Comparison of ENCODE assay signal across 9 mouse cellular contexts in genomic region chr11:115257775-115258510, GRCm38 (mm10). TPM values are rescaled to one million over a fixed set of nuclear protein-coding genes. Genes with fewer than 3 reads are reported as not detected.
DNase-seq lines count a peak whose midpoint lies in the region; ATAC-seq and TF ChIP-seq lines count a peak whose summit lies in the region.
"Had no signal": no experiment of that assay in that cellular context is flagged by ENCODE, and none has a peak within 500 bp of the region (broad histone marks: within the 10 kb centered on the region; RNA-seq: fewer than 3 reads in every experiment).

No protein-coding gene starts in this region.

- peaks cover 75% of the 10 kb centered on the region for H3K27me3 ChIP-seq in heart, embryonic 16.5 days (ENCODE audit: control insufficient read depth, insufficient read depth, low read length)
- H3K27me3 ChIP-seq in forebrain, embryonic 11.5 days (ENCODE audit: control insufficient read depth, insufficient read depth, low read length): peaks cover 33% of the 10 kb centered on the region
- peaks cover 33% of the 10 kb centered on the region for H3K27me3 ChIP-seq in kidney, postnatal 0 days (ENCODE audit: insufficient read depth, low read length)
- H3K27me3 ChIP-seq in midbrain, postnatal 0 days (ENCODE audit: insufficient read depth, low read length): peaks cover 44% of the 10 kb centered on the region

- no peak for TF ChIP-seq CTCF in kidney, postnatal 0 days (IDR thresholded peaks at IDR 0.05; ENCODE audit: low read depth)
- TF ChIP-seq CTCF in midbrain, postnatal 0 days (IDR thresholded peaks at IDR 0.05): no peak

- no peaks in the 10 kb centered on the region for H3K36me3 ChIP-seq in heart, embryonic 16.5 days (ENCODE audit: control insufficient read depth, insufficient read depth)
- no peaks in the 10 kb centered on the region for H3K36me3 ChIP-seq in forebrain, embryonic 11.5 days (ENCODE audit: control insufficient read depth, insufficient read depth, low read length)
- H3K36me3 ChIP-seq in kidney, postnatal 0 days (ENCODE audit: insufficient read depth, low read length): no peaks in the 10 kb centered on the region
- no peaks in the 10 kb centered on the region for H3K36me3 ChIP-seq in midbrain, postnatal 0 days (ENCODE audit: insufficient read depth, low read length)

- 0 out of 2 replicates have a peak, but pooled peaks cover 2% of the 10 kb centered on the region for H3K4me1 ChIP-seq in heart, embryonic 16.5 days (ENCODE audit: control insufficient read depth, insufficient read depth, low read length)
- 0 out of 2 replicates have a peak, but pooled peaks cover 3% of the 10 kb centered on the region for H3K4me1 ChIP-seq in forebrain, embryonic 11.5 days (replicated peaks; ENCODE audit: control insufficient read depth, insufficient read depth, low read length)
- no peaks in the 10 kb centered on the region for H3K4me1 ChIP-seq in kidney, postnatal 0 days (replicated peaks; ENCODE audit: insufficient read depth, low read length)
- no peaks in the 10 kb centered on the region for H3K4me1 ChIP-seq in midbrain, postnatal 0 days (ENCODE audit: insufficient read depth, low read length)

- peak overlapping the region; percentile 40 for H3K4me2 ChIP-seq in heart, embryonic 16.5 days (ENCODE audit: low read depth, low read length)
- peak overlapping the region; percentile 31; the same call in 1 of the 2 replicates for H3K4me2 ChIP-seq in forebrain, embryonic 11.5 days (ENCODE audit: low read depth, low read length, severe bottlenecking)
- no peak overlapping the region for H3K4me2 ChIP-seq in kidney, postnatal 0 days (ENCODE audit: low read length)
- H3K4me2 ChIP-seq in midbrain, postnatal 0 days (ENCODE audit: low read depth, low read length, poor library complexity, severe bottlenecking): peak overlapping the region; percentile 36

- DNase-seq in heart, postnatal 4 days: no peak
- DNase-seq in forebrain, embryonic 11.5 days (ENCODE audit: low spot score): peak; percentile 63
- no peak for DNase-seq in kidney, postnatal 0 days (ENCODE audit: low spot score)
- DNase-seq in midbrain, postnatal 0 days (ENCODE audit: low spot score): no peak
- no peak for DNase-seq in gastrocnemius, adult 18-20 months (ENCODE audit: low spot score)
- DNase-seq in thymus, postnatal 10 days (ENCODE audit: low spot score in 2 of 2): no peak
- DNase-seq: right cerebral cortex, postnatal 14 days had no signal

- H3K9ac ChIP-seq in heart, embryonic 16.5 days (ENCODE audit: low read length): no peak overlapping the region
- no peak overlapping the region for H3K9ac ChIP-seq in forebrain, embryonic 11.5 days (ENCODE audit: low read length)
- H3K9ac ChIP-seq in kidney, postnatal 0 days (ENCODE audit: low read depth, low read length): no peak overlapping the region
- H3K9ac ChIP-seq in midbrain, postnatal 0 days (replicated peaks; ENCODE audit: low read length, poor library complexity, severe bottlenecking): no peak overlapping the region

- 13% methylated on average over 58 of the region's 59 CpGs for WGBS in heart, embryonic 16.5 days
- 21% methylated on average over 48 of the region's 59 CpGs for WGBS in forebrain, embryonic 11.5 days
- 19% methylated on average over 56 of the region's 59 CpGs for WGBS in kidney, postnatal 0 days
- WGBS in midbrain, postnatal 0 days: 17% methylated on average over 58 of the region's 59 CpGs

- no peaks in the 10 kb centered on the region for H3K9me3 ChIP-seq in heart, embryonic 16.5 days (replicated peaks; ENCODE audit: control insufficient read depth, low read length)
- H3K9me3 ChIP-seq in forebrain, embryonic 11.5 days (ENCODE audit: control insufficient read depth, low read length): no peaks in the 10 kb centered on the region
- H3K9me3 ChIP-seq in kidney, postnatal 0 days (replicated peaks; ENCODE audit: low read length): no peaks in the 10 kb centered on the region
- H3K9me3 ChIP-seq in midbrain, postnatal 0 days (ENCODE audit: low read length): no peaks in the 10 kb centered on the region

- no peak overlapping the region for H3K27ac ChIP-seq in heart, embryonic 16.5 days (ENCODE audit: low read length)
- no peak overlapping the region for H3K27ac ChIP-seq in forebrain, embryonic 11.5 days (ENCODE audit: low read depth, low read length)
- H3K27ac ChIP-seq in kidney, postnatal 0 days: no peak overlapping the region
- H3K27ac ChIP-seq in midbrain, postnatal 0 days (ENCODE audit: low read depth, low read length): no peak overlapping the region

- ATAC-seq in heart, embryonic 16.5 days (replicated peaks; ENCODE audit: extremely low read depth, insufficient read depth, low FRiP score): no peak
- ATAC-seq in forebrain, embryonic 11.5 days (replicated peaks; ENCODE audit: low FRiP score): no peak
- ATAC-seq in kidney, postnatal 0 days (replicated peaks; ENCODE audit: low FRiP score, low read depth): peak; percentile 71
- peak; percentile 34; the same call in 1 of the 2 replicates for ATAC-seq in midbrain, postnatal 0 days (ENCODE audit: low FRiP score)
- ATAC-seq in erythroblast, adult 5-6 weeks (replicated peaks; ENCODE audit: low FRiP score, poor library complexity, severe bottlenecking): no peak

- H3K4me3 ChIP-seq in heart, embryonic 16.5 days (ENCODE audit: low read length): no peak overlapping the region
- H3K4me3 ChIP-seq in forebrain, embryonic 11.5 days (ENCODE audit: low read depth, low read length): peak overlapping the region; percentile 5; the same call in 1 of the 2 replicates
- no peak overlapping the region for H3K4me3 ChIP-seq in kidney, postnatal 0 days (replicated peaks; ENCODE audit: low read depth, low read length)
- H3K4me3 ChIP-seq in midbrain, postnatal 0 days (ENCODE audit: low read depth, low read length): peak overlapping the region; percentile 24

RNA-seq across cellular contexts. Expression of gene Grin2c, which starts 9.1 kb away (rescaled TPM):
- 0.07 and 0.21 TPM in 2 replicates for polyA plus RNA-seq in heart, embryonic 16.5 days (2015; fragmentation: Nextera tagmentation; extraction: Ambion mirVana)
- under 1 TPM; 0.12 to 0.18 TPM for total RNA-seq in heart, postnatal 4 days (2021)
- polyA plus RNA-seq in forebrain, embryonic 11.5 days (2014; fragmentation: Nextera tagmentation; extraction: Ambion mirVana): 0.12 TPM in 1 of 2 replicates, not detected in the other
- polyA plus RNA-seq in kidney, postnatal 0 days (2015; fragmentation: Nextera tagmentation; extraction: Ambion mirVana): not detected in 2 replicates
- 2.9 and 4.1 TPM in 2 replicates for total RNA-seq in midbrain, postnatal 0 days (2014; rRNA removed)
- polyA plus RNA-seq in midbrain, postnatal 0 days (2015; fragmentation: Nextera tagmentation; extraction: Ambion mirVana): 0.59 and 0.75 TPM in 2 replicates
- under 1 TPM; 0.05 to 0.14 TPM for total RNA-seq in gastrocnemius, adult 18-20 months (2021)
- not detected in 2 replicates for total RNA-seq in erythroblast, adult 5-6 weeks (2015; ENCODE audit: low replicate concordance)
- total RNA-seq in erythroblast, adult 5-6 weeks (2017; ENCODE audit: low replicate concordance): not detected in 2 replicates

RNA-seq across cellular contexts. Expression of gene Fdxr, which starts 18.9 kb away (rescaled TPM):
- polyA plus RNA-seq in heart, embryonic 16.5 days (2015; fragmentation: Nextera tagmentation; extraction: Ambion mirVana): 14.2 and 14.7 TPM in 2 replicates
- 1 to 10 TPM; 7.5 to 9.5 TPM for total RNA-seq in heart, postnatal 4 days (2021)
- polyA plus RNA-seq in forebrain, embryonic 11.5 days (2014; fragmentation: Nextera tagmentation; extraction: Ambion mirVana): 13.8 and 15.6 TPM in 2 replicates
- polyA plus RNA-seq in kidney, postnatal 0 days (2015; fragmentation: Nextera tagmentation; extraction: Ambion mirVana): 10.0 and 12.2 TPM in 2 replicates
- 17.7 and 18.8 TPM in 2 replicates for total RNA-seq in midbrain, postnatal 0 days (2014; rRNA removed)
- 14.8 and 16.7 TPM in 2 replicates for polyA plus RNA-seq in midbrain, postnatal 0 days (2015; fragmentation: Nextera tagmentation; extraction: Ambion mirVana)
- total RNA-seq in gastrocnemius, adult 18-20 months (2021): 1 to 10 TPM; 3.2 TPM
- 4.2 TPM in 1 of 2 replicates, not detected in the other for total RNA-seq in erythroblast, adult 5-6 weeks (2015; ENCODE audit: low replicate concordance)
- total RNA-seq in erythroblast, adult 5-6 weeks (2017; ENCODE audit: low replicate concordance): 2.9 TPM in 1 of 2 replicates, not detected in the other

RNA-seq across cellular contexts. Expression of gene Fads6, which starts 39.5 kb away (rescaled TPM):
- polyA plus RNA-seq in heart, embryonic 16.5 days (2015; fragmentation: Nextera tagmentation; extraction: Ambion mirVana): 0.59 and 0.74 TPM in 2 replicates
- 1 to 10 TPM in 1 of 2 experiments, under 1 TPM in 1; 0.86 to 1.4 TPM for total RNA-seq in heart, postnatal 4 days (2021)
- 0.25 and 0.45 TPM in 2 replicates for polyA plus RNA-seq in forebrain, embryonic 11.5 days (2014; fragmentation: Nextera tagmentation; extraction: Ambion mirVana)
- 0.92 and 1.1 TPM in 2 replicates for polyA plus RNA-seq in kidney, postnatal 0 days (2015; fragmentation: Nextera tagmentation; extraction: Ambion mirVana)
- 10.2 and 10.6 TPM in 2 replicates for total RNA-seq in midbrain, postnatal 0 days (2014; rRNA removed)
- polyA plus RNA-seq in midbrain, postnatal 0 days (2015; fragmentation: Nextera tagmentation; extraction: Ambion mirVana): 1.4 and 1.6 TPM in 2 replicates
- total RNA-seq in gastrocnemius, adult 18-20 months (2021): 1 to 10 TPM; 4.7 to 6.0 TPM
- total RNA-seq in erythroblast, adult 5-6 weeks (2015; ENCODE audit: low replicate concordance): 0.21 TPM in 1 of 2 replicates, not detected in the other
- total RNA-seq in erythroblast, adult 5-6 weeks (2017; ENCODE audit: low replicate concordance): 0.26 and 0.84 TPM in 2 replicates

RNA-seq across cellular contexts. Expression of gene Otop2, which starts 49.0 kb away (rescaled TPM):
- not detected in 2 replicates for polyA plus RNA-seq in heart, embryonic 16.5 days (2015; fragmentation: Nextera tagmentation; extraction: Ambion mirVana)
- not detected for total RNA-seq in heart, postnatal 4 days (2021)
- not detected in 2 replicates for polyA plus RNA-seq in forebrain, embryonic 11.5 days (2014; fragmentation: Nextera tagmentation; extraction: Ambion mirVana)
- not detected in 2 replicates for polyA plus RNA-seq in kidney, postnatal 0 days (2015; fragmentation: Nextera tagmentation; extraction: Ambion mirVana)
- total RNA-seq in midbrain, postnatal 0 days (2014; rRNA removed): 0.05 and 1.5 TPM in 2 replicates
- polyA plus RNA-seq in midbrain, postnatal 0 days (2015; fragmentation: Nextera tagmentation; extraction: Ambion mirVana): 0.15 and 0.22 TPM in 2 replicates
- not detected for total RNA-seq in gastrocnemius, adult 18-20 months (2021)
- total RNA-seq in erythroblast, adult 5-6 weeks (2015; ENCODE audit: low replicate concordance): not detected in 2 replicates
- not detected in 2 replicates for total RNA-seq in erythroblast, adult 5-6 weeks (2017; ENCODE audit: low replicate concordance)

Comparison
In these comparisons a context has a peak if more than half of its experiments do, and no peak if none do; other contexts are left out.
1. ATAC-seq: peak in kidney, postnatal 0 days (single experiment) and midbrain, postnatal 0 days (single experiment); none in heart, embryonic 16.5 days (single experiment), forebrain, embryonic 11.5 days (single experiment) and erythroblast, adult 5-6 weeks (single experiment).
2. H3K4me3 ChIP-seq: peak in forebrain, embryonic 11.5 days (single experiment) and midbrain, postnatal 0 days (single experiment); none in heart, embryonic 16.5 days (single experiment) and kidney, postnatal 0 days (single experiment).